Mouse (Mus musculus) myocyte (in vitro differentiated cells): ENCODE measurements around the gene Acsf3. TPM values are rescaled to one million over a fixed set of nuclear protein-coding genes. Genes with fewer than 3 reads are reported as not detected.

Source experiments
- H3K27me3 ChIP-seq: one replicate; pipeline ENCODE4 v1.6.1; 2011; ENCODE audit not compliant: control insufficient read depth, insufficient read depth, insufficient read length
- H3K36me3 ChIP-seq: one replicate; pipeline ENCODE4 v1.6.1; 2011; ENCODE audit not compliant: control insufficient read depth, insufficient read depth
- H3K4me2 ChIP-seq: one replicate; pipeline ENCODE4 v1.6.1; 2011; ENCODE audit warnings: low read depth, control low read depth
- H3K4me3 ChIP-seq: one replicate; pipeline ENCODE4 v1.5.1; 2011; ENCODE audit warnings: mild to moderate bottlenecking, control low read depth, moderate library complexity
- H3K79me2 ChIP-seq: one replicate; pipeline ENCODE4 v1.6.1; 2011; ENCODE audit not compliant: control insufficient read depth, insufficient read depth
- H3ac ChIP-seq: one replicate; pipeline ENCODE4 v1.6.1; 2011; ENCODE audit not compliant: control insufficient read depth, insufficient read length
- CEBPB ChIP-seq: IDR thresholded peaks from 2 replicates; pipeline ENCODE4 v1.6.1; 2011; ENCODE audit warnings: mild to moderate bottlenecking, moderate library complexity; ENCODE audit not compliant: poor library complexity, insufficient read depth, severe bottlenecking
- E2F4 ChIP-seq: IDR thresholded peaks from one replicate; pipeline ENCODE4 v1.6.1; 2011; ENCODE audit warnings: mild to moderate bottlenecking, control low read depth, moderate library complexity; ENCODE audit not compliant: insufficient read depth
- MAX ChIP-seq: IDR thresholded peaks from one replicate; pipeline ENCODE4 v1.6.1; 2011; ENCODE audit warnings: low read depth, mild to moderate bottlenecking, control low read depth
- MYOD1 ChIP-seq, 3 experiments: IDR thresholded peaks; one replicate each; pipeline ENCODE4 v1.6.1; 2011; ENCODE audit warnings: control low read depth in 2 of 3, low read depth in 2 of 3, mild to moderate bottlenecking in 2 of 3, moderate library complexity in 1 of 3; ENCODE audit not compliant: insufficient read length in 2 of 3, control insufficient read depth in 1 of 3
- MYOG ChIP-seq, 3 experiments: IDR thresholded peaks; one replicate each; pipeline ENCODE4 v1.6.1; 2011; ENCODE audit warnings: control low read depth in 2 of 3, low read depth in 2 of 3, mild to moderate bottlenecking in 2 of 3; ENCODE audit not compliant: insufficient read length in 2 of 3, control insufficient read depth in 1 of 3, insufficient read depth in 1 of 3
- POLR2A ChIP-seq: IDR thresholded peaks from one replicate; pipeline ENCODE4 v1.6.1; 2011; ENCODE audit warnings: low read depth, mild to moderate bottlenecking, control low read depth, moderate library complexity; ENCODE audit not compliant: insufficient read length
- POLR2AphosphoS2 ChIP-seq: IDR thresholded peaks from one replicate; pipeline ENCODE4 v1.6.1; 2011; ENCODE audit warnings: low read depth, control low read depth; ENCODE audit not compliant: insufficient read length
- REST ChIP-seq: IDR thresholded peaks from one replicate; pipeline ENCODE4 v1.6.1; 2011; ENCODE audit warnings: mild to moderate bottlenecking, control low read depth, moderate library complexity; ENCODE audit not compliant: insufficient read depth, insufficient read length
- SRF ChIP-seq: IDR thresholded peaks from one replicate; pipeline ENCODE4 v1.6.1; 2011; ENCODE audit warnings: low read depth; ENCODE audit not compliant: control insufficient read depth, insufficient read length
- TCF12 ChIP-seq: IDR thresholded peaks from one replicate; pipeline ENCODE4 v1.6.1; 2011; ENCODE audit warnings: mild to moderate bottlenecking, control low read depth; ENCODE audit not compliant: poor library complexity, insufficient read depth, severe bottlenecking
- TCF3 ChIP-seq: IDR thresholded peaks from one replicate; pipeline ENCODE4 v1.6.1; 2011; ENCODE audit warnings: low read depth, control low read depth; ENCODE audit not compliant: insufficient read length
- USF1 ChIP-seq: IDR thresholded peaks from one replicate; pipeline ENCODE4 v1.6.1; 2011; ENCODE audit warnings: low read depth, mild to moderate bottlenecking, control low read depth, moderate library complexity
- polyA plus RNA-seq: library from polyadenylated mRNA; unstranded; fragments of >200 nt; fragmentation: generic; extraction: Trizol; gene quantifications from one replicate; pipeline ENCODE4 v1.2.1, GENCODE M21; 2012; ENCODE audit warnings: missing spikeins

The Acsf3 gene
- polyA plus RNA-seq, 1 experiment, result 9.3 TPM

GRCm38 (mm10) chr8:122794175-122794454 is 18.8 kb downstream of the Acsf3 start:
- TF ChIP-seq POLR2AphosphoS2, result no peak
- TF ChIP-seq TCF3, result no peak
- no peak for TF ChIP-seq MAX
- no peak for TF ChIP-seq POLR2A
- TF ChIP-seq E2F4, result no peak
- TF ChIP-seq CEBPB, result no peak
- no peak for TF ChIP-seq MYOD1 (IDR thresholded peaks at IDR 0.05; ENCODE audit: control insufficient read depth in 1 of 3, insufficient read length in 2 of 3, low read depth in 2 of 3)
- H3K27me3 ChIP-seq, result no peaks in the 10 kb centered on the region
- no peaks in the 10 kb centered on the region for H3K79me2 ChIP-seq
- H3K36me3 ChIP-seq, result no peaks in the 10 kb centered on the region
- H3K4me3 ChIP-seq, result no peak overlapping the region
- H3K4me2 ChIP-seq, result no peak overlapping the region
- no peak overlapping the region for H3ac ChIP-seq

- TF ChIP-seq SRF (no peak), MAX (no peak), POLR2AphosphoS2 (no peak), POLR2A (no peak), USF1 (no peak), CEBPB (no peak), TCF12 (no peak), MYOD1 (IDR thresholded peaks at IDR 0.05; ENCODE audit: control insufficient read depth in 1 of 3, insufficient read length in 2 of 3, low read depth in 2 of 3) (no peak), MYOG (IDR thresholded peaks at IDR 0.05; ENCODE audit: control insufficient read depth in 1 of 3, insufficient read depth in 1 of 3, insufficient read length in 2 of 3, low read depth in 2 of 3) (no peak), TCF3 (no peak), E2F4 (no peak), REST (no peak)
- peaks cover 45% of the 10 kb centered on the region for H3K27me3 ChIP-seq
- no peak overlapping the region for H3K4me2 ChIP-seq
- H3K79me2 ChIP-seq, result no peaks in the 10 kb centered on the region
- H3K4me3 ChIP-seq, result no peak overlapping the region
- no peaks in the 10 kb centered on the region for H3K36me3 ChIP-seq
- no peak overlapping the region for H3ac ChIP-seq
Observed at GRCm38 (mm10) chr8:122803906-122804761, 28.8 kb downstream of the Acsf3 start.

- Histone ChIP-seq H3K4me2 (no peak overlapping the region), H3K4me3 (no peak overlapping the region), H3K27me3 (peaks cover 48% of the 10 kb centered on the region), H3K36me3 (no peaks in the 10 kb centered on the region), H3K79me2 (no peaks in the 10 kb centered on the region), H3ac (no peak overlapping the region)
- TF ChIP-seq TCF12 (no peak), POLR2A (no peak)
Observed at GRCm38 (mm10) chr8:122805349-122805748, 30.1 kb downstream of the Acsf3 start.

- peak in 1 of 3 experiments; percentile 2 for TF ChIP-seq MYOD1 (IDR thresholded peaks at IDR 0.05; ENCODE audit: control insufficient read depth in 1 of 3, insufficient read length in 2 of 3, low read depth in 2 of 3)
- TF ChIP-seq POLR2AphosphoS2, result no peak
- TF ChIP-seq MYOG (IDR thresholded peaks at IDR 0.05; ENCODE audit: control insufficient read depth in 1 of 3, insufficient read depth in 1 of 3, insufficient read length in 2 of 3, low read depth in 2 of 3), result peak in 1 of 3 experiments; percentile 9
- H3ac ChIP-seq, result no peak overlapping the region
- no peaks in the 10 kb centered on the region for H3K79me2 ChIP-seq
- peaks cover 63% of the 10 kb centered on the region for H3K27me3 ChIP-seq
- no peaks in the 10 kb centered on the region for H3K36me3 ChIP-seq
- no peak overlapping the region for H3K4me2 ChIP-seq
- no peak overlapping the region for H3K4me3 ChIP-seq
Observed at GRCm38 (mm10) chr8:122806956-122807538, 31.8 kb downstream of the Acsf3 start.

- Histone ChIP-seq H3K36me3 (no peaks in the 10 kb centered on the region), H3ac (no peak overlapping the region)
Observed at GRCm38 (mm10) chr8:122807907-122808306, 32.6 kb downstream of the Acsf3 start.

More at GRCm38 (mm10) chr8:122807907-122808306, 32.6 kb downstream of the Acsf3 start:
- no peaks in the 10 kb centered on the region for H3K79me2 ChIP-seq
- no peak for TF ChIP-seq MYOG (IDR thresholded peaks at IDR 0.05; ENCODE audit: control insufficient read depth in 1 of 3, insufficient read depth in 1 of 3, insufficient read length in 2 of 3, low read depth in 2 of 3)
- no peak overlapping the region for H3K4me3 ChIP-seq
- peaks cover 57% of the 10 kb centered on the region for H3K27me3 ChIP-seq
- no peak overlapping the region for H3K4me2 ChIP-seq
